Mouse (Mus musculus): ENCODE measurements around the gene Snapc3.

- TF ChIP-seq POLR2A (IDR thresholded peaks at IDR 0.05; ENCODE audit: insufficient read depth, low read depth, low read length) = no peak
- TF ChIP-seq CTCF (IDR thresholded peaks at IDR 0.05; ENCODE audit: insufficient read depth, low read depth, low read length) = no peak
Observed at GRCm38 (mm10) chr4:83373381-83373780, 44.1 kb upstream of the Snapc3 start.
